Mouse (Mus musculus) embryonic facial prominence, embryonic 13.5 days (tissue): ENCODE data around the gene Ift81. TPM values are rescaled to one million over a fixed set of nuclear protein-coding genes. Genes with fewer than 3 reads are reported as not detected.

Experiments
- ATAC-seq: fragments of 200-750 bp; cut with Nextera tagmentation; 2 replicates; pipeline ENCODE4 v1.8.0; 2017; ENCODE audit warnings: low read depth; ENCODE audit not compliant: insufficient number of reproducible peaks, insufficient read depth, low FRiP score, low TSS enrichment
- H3K27ac ChIP-seq: fragments of 300-500 bp; sonication (generic); 2 replicates; pipeline ENCODE4 v1.5.1; 2015; ENCODE audit warnings: moderate library complexity, mild to moderate bottlenecking, inconsistent platforms
- H3K27me3 ChIP-seq: fragments of 300-500 bp; sonication (generic); 2 replicates; pipeline ENCODE4 v1.6.1; 2015; ENCODE audit warnings: mild to moderate bottlenecking, inconsistent platforms
- H3K36me3 ChIP-seq: fragments of 300-500 bp; sonication (generic); 2 replicates; pipeline ENCODE4 v1.6.1; 2015; ENCODE audit warnings: mild to moderate bottlenecking, inconsistent platforms
- H3K4me1 ChIP-seq: fragments of 300-500 bp; sonication (generic); 2 replicates; pipeline ENCODE4 v1.6.1; 2015; ENCODE audit warnings: inconsistent platforms
- H3K4me2 ChIP-seq: fragments of 300-500 bp; sonication (generic); 2 replicates; pipeline ENCODE4 v1.6.1; 2015; ENCODE audit warnings: moderate library complexity, mild to moderate bottlenecking, inconsistent platforms
- H3K4me3 ChIP-seq: fragments of 300-500 bp; sonication (generic); 2 replicates; pipeline ENCODE4 v1.5.1; 2015; ENCODE audit warnings: mild to moderate bottlenecking, inconsistent platforms
- H3K9ac ChIP-seq: fragments of 300-500 bp; sonication (generic); 2 replicates; pipeline ENCODE4 v1.6.1; 2015; ENCODE audit warnings: mild to moderate bottlenecking, inconsistent platforms
- H3K9me3 ChIP-seq: fragments of 300-500 bp; sonication (generic); 2 replicates; pipeline ENCODE4 v1.6.1; 2016; ENCODE audit warnings: inconsistent platforms
- WGBS: fragments of 180-500 bp; shearing (Covaris S2); methylation state at CpG from one replicate; pipeline ENCODE4 v1.1.7; 2015; ENCODE audit warnings: mixed read lengths; 5-methylcytosine and 5-hydroxymethylcytosine counted together
- polyA plus RNA-seq: library from polyadenylated mRNA; unstranded; fragments of >200 nt; fragmentation: Nextera tagmentation; extraction: Ambion mirVana; gene quantifications from 2 replicates; pipeline ENCODE4 v1.2.1, GENCODE M21; 2015

Gene Ift81
- polyA plus RNA-seq, 1 experiment from 2014 or later, result 49.9 TPM

DNA sequence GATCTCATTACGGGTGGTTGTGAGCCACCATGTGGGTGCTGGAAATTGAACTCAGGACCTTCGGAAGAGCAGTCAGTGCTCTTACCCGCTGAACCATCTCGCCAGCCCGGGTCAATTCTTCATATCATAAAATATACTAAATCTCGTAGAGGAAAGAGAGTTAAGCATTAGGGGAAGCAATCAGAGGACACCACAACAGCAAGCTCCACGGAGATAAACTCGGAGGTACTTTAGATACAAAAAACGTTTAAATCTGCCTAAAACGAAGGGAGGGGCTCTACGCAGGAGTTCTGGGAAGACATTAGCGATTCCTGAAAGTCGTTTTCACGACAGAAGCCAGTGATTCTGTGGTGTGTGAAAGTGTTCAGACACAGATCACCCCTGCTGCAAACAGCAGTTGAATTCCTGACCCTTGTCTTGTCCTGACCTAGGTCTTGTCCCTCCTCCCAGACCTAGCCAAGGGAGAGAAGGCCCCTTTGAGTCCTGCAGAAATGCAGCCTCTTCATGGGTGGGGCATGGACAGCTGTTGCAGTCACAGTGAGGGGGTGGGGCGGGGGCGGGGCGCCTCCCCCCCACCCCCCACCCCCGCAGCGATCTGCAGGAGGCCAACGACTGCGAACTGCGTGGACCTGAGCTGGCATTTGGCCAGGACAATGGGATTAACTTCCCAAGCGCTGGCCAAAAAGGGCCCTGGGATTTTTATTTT, 100.7 kb downstream of the Ift81 start:
- Histone ChIP-seq H3K27me3 (no peaks in the 10 kb centered on the region), H3K36me3 (no peaks in the 10 kb centered on the region), H3K9me3 (no peaks in the 10 kb centered on the region), H3K4me2 (peak overlapping the region; percentile 39), H3K27ac (peak overlapping the region; percentile 51), H3K4me1 (peaks cover 35% of the 10 kb centered on the region), H3K9ac (0 out of 2 replicates have a peak overlapping the region, but pooled peaks have one; percentile 27), H3K4me3 (no peak overlapping the region)
- WGBS, result 46% methylated on average over 23 of the region's 23 CpGs
- ATAC-seq, result no peak

DNA sequence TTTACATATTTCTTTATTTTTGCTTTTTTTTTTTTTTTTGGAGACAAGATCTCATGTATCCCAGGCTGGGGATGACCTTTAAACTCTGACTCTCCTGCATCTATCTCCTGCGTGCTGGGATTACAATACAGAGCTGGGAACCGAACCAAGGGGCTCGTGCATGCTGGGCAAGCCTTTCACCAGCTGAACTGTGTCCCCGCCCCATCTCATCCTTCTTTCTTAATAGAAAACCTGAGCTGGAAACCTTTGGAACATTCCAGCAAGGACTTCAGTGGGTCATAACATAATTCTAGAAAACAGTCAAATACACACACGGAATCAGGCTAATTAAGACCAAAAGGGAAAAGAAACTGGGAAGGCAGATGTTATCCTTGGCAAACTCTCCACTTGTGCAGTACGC, 102.3 kb downstream of the Ift81 start:
- Histone ChIP-seq H3K9ac (no peak overlapping the region), H3K9me3 (no peaks in the 10 kb centered on the region), H3K36me3 (no peaks in the 10 kb centered on the region), H3K27me3 (no peaks in the 10 kb centered on the region), H3K27ac (no peak overlapping the region), H3K4me3 (no peak overlapping the region), H3K4me1 (peaks cover 31% of the 10 kb centered on the region), H3K4me2 (no peak overlapping the region)
- no peak for ATAC-seq
- WGBS, result 55% methylated on average over 6 of the region's 6 CpGs

DNA sequence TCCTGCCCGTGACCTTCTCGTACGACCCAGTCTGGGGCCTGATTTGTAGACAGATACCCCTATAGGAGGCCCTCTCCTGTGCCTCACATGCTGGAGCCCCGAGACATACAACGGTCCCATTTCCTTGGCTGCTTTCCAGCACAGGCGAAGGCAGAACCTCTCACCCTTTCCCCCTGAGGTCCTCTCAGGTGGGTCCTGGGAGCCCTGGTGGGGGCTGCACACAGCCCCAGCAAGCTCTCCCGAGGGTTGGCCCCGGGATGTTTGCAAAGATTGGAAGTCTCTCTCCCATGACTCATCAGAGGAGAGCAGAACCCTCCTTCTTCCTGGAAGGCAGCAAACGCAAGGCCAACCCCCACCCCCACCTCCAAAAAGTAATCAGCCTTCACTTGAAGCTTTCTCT, 102.9 kb downstream of the Ift81 start:
- peaks cover 31% of the 10 kb centered on the region for H3K4me1 ChIP-seq
- H3K4me3 ChIP-seq, result no peak overlapping the region
- ATAC-seq, result no peak
- WGBS, result 52% methylated on average over 9 of the region's 9 CpGs
- no peaks in the 10 kb centered on the region for H3K36me3 ChIP-seq
- H3K9me3 ChIP-seq, result no peaks in the 10 kb centered on the region
- H3K27ac ChIP-seq, result 0 out of 2 replicates have a peak overlapping the region, but pooled peaks have one; percentile 29
- H3K27me3 ChIP-seq, result no peaks in the 10 kb centered on the region
- H3K9ac ChIP-seq, result no peak overlapping the region
- no peak overlapping the region for H3K4me2 ChIP-seq

DNA sequence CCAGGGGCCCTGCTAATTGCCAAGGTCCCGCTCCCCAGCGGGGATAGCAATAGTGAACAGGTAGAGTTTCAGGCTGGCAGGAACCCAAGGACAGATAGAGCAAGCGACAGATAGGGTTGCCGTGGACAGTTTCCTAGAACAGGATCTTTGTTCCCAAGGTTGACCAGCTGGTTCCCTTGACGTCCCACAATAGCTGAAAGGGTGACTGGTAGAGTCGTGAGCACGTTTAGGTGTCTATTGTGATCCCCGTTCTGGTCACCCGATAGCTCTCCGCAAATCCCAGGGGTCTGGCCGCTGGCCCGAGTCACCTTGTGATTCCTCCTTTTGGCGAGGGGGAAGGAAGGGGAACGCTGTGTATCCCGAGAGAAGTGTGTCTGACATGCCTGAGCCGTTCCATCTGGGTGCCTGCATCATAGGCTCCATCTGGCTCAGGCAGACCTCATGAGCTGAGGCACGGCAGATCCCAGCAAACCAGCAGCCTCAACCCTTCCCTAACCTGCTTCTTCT, 103.6 kb downstream of the Ift81 start:
- Histone ChIP-seq H3K4me2 (no peak overlapping the region), H3K27me3 (no peaks in the 10 kb centered on the region), H3K4me3 (no peak overlapping the region), H3K9ac (no peak overlapping the region), H3K27ac (peak overlapping the region; percentile 44; the same call in 1 of the 2 replicates), H3K36me3 (no peaks in the 10 kb centered on the region), H3K9me3 (no peaks in the 10 kb centered on the region), H3K4me1 (peaks cover 31% of the 10 kb centered on the region)
- WGBS, result 57% methylated on average over 17 of the region's 17 CpGs
- no peak for ATAC-seq

DNA sequence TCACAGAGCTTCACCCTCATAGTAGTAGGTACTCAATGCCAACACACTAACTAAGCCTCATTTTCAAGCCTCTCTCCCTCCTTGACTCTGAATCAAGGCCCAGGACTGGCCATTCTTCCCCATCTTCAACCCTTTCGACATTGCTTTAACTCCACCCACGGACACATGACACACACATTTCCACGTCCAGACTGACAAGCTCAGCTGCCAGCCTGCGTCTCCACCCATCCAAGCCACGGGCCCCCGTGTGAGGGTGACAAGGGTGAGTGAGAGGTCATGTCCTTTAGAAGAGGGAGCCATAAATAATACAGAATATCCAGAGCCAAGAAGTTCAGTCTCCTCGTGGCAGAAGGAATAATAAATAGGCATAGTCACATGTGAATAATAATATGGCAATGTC, 104.7 kb downstream of the Ift81 start:
- peaks cover 31% of the 10 kb centered on the region for H3K4me1 ChIP-seq
- H3K36me3 ChIP-seq, result no peaks in the 10 kb centered on the region
- H3K27ac ChIP-seq, result no peak overlapping the region
- no peak overlapping the region for H3K4me2 ChIP-seq
- no peak overlapping the region for H3K9ac ChIP-seq
- no peaks in the 10 kb centered on the region for H3K27me3 ChIP-seq
- H3K9me3 ChIP-seq, result no peaks in the 10 kb centered on the region
- ATAC-seq, result no peak
- H3K4me3 ChIP-seq, result no peak overlapping the region
- 63% methylated on average over 7 of the region's 7 CpGs for WGBS

DNA sequence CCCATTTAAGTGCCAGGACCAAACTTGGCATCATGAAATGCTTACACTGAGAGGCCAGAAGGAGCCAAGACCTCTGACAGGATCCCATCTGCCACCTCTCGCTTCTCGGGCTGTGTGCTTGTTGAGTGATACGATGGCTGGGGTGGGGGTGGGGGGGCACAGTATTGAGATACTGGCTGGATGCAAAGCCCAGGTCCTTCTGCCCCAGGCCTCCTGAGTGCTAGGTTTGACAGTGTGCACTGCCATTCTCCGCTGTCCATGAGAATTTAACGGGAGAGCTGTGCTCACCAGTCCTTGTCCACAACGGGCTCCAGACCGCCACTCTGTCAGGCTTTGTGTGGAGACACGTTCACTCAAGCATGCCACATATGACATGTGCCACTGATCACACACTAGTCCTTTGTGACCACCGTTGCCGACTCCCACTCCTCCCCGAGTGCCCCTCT, 105.4 kb downstream of the Ift81 start:
- H3K4me3 ChIP-seq, result no peak overlapping the region
- H3K27ac ChIP-seq, result no peak overlapping the region
- no peak overlapping the region for H3K9ac ChIP-seq
- H3K9me3 ChIP-seq, result no peaks in the 10 kb centered on the region
- H3K36me3 ChIP-seq, result no peaks in the 10 kb centered on the region
- H3K4me1 ChIP-seq, result peaks cover 32% of the 10 kb centered on the region
- H3K4me2 ChIP-seq, result no peak overlapping the region
- WGBS, result 93% methylated on average over 11 of the region's 11 CpGs
- ATAC-seq, result no peak
- no peaks in the 10 kb centered on the region for H3K27me3 ChIP-seq

DNA sequence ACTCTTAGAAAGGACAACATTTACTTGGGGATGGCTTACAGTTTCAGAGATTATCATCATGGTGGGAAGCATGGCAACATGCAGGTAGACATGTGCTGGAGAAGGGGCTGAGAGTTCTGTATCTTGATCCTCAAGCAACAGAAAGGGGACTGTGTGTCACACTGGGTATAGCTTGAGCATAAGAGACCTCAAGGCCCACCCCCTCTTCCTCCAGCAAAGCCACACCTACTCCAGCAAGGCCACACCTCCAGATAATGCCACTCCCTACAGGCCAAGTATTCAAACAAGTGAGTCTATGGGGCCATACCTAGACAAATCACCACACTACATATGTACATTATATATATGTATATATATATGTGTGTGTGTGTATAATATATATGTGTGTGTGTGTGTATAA, 106.9 kb downstream of the Ift81 start:
- no peak overlapping the region for H3K9ac ChIP-seq
- H3K4me1 ChIP-seq, result peaks cover 38% of the 10 kb centered on the region
- H3K27me3 ChIP-seq, result no peaks in the 10 kb centered on the region
- no peak overlapping the region for H3K4me2 ChIP-seq
- no peak overlapping the region for H3K4me3 ChIP-seq
- ATAC-seq, result no peak
- H3K27ac ChIP-seq, result no peak overlapping the region
- H3K9me3 ChIP-seq, result no peaks in the 10 kb centered on the region
- no peaks in the 10 kb centered on the region for H3K36me3 ChIP-seq

DNA sequence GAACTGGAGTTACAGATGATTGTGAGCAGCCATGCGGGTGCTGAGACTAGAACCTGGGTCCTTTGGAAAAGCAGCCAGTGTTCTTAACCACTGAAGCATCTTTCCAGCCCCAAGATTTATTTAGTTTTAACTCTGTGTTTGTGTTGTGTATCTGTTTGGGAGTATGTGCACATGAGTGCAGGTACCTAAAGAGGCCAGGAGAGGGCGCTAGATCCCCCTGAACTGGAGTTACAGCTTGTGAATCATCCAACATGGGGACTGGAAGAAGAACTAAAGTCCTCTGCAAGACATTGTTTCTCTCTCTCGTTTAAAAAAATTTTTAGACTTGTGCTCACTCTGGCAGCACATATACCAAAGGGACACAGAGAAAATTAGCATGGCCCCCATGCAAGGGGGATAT, 107.9 kb downstream of the Ift81 start:
- Histone ChIP-seq H3K4me3 (no peak overlapping the region), H3K4me2 (no peak overlapping the region), H3K36me3 (no peaks in the 10 kb centered on the region), H3K4me1 (peaks cover 29% of the 10 kb centered on the region), H3K9me3 (no peaks in the 10 kb centered on the region), H3K27me3 (no peaks in the 10 kb centered on the region), H3K27ac (no peak overlapping the region), H3K9ac (no peak overlapping the region)
- WGBS, result 85% methylated on average over 3 of the region's 3 CpGs
- ATAC-seq, result no peak

DNA sequence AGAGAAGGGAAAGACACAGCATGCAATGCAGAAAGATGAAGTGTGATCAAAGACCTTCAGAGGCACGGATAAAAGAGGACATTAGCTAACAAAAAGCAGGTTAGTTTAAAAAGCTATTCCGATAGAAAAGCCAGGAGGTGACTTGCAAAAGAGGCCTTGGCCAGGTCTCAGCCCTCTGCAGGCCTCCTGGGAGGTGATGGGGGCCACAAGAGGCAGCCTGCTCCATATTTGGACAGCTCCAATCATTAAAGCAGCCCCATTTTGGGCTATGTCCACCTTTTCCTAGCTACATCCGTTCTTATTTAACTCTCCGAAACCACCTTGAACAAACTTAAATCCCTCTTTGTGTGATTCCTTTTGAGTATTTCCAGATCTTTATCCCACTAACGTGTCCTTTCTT, 108.8 kb downstream of the Ift81 start:
- Histone ChIP-seq H3K36me3 (no peaks in the 10 kb centered on the region), H3K9me3 (no peaks in the 10 kb centered on the region), H3K4me1 (peaks cover 20% of the 10 kb centered on the region), H3K4me2 (no peak overlapping the region), H3K9ac (no peak overlapping the region), H3K4me3 (no peak overlapping the region), H3K27me3 (no peaks in the 10 kb centered on the region), H3K27ac (no peak overlapping the region)
- 77% methylated on average over 5 of the region's 5 CpGs for WGBS
- ATAC-seq, result no peak

DNA sequence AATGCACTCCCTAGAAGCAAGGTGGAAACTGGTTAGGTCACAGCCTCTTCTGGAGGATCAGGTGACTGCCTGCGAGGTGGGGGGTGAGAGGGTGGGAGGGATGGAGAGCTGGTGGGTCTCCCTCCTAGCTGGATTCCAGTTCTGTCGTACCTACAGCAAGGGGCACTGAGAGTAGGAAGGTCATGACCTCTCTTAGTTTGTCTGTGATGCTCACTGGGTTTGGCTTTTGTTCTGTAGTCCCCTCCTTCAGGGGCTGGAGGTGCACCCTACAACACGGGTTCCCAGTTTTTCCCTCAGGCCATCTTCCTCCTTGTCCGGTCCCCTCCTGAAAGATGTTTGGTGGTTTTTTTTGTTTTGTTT, 110.6 kb downstream of the Ift81 start:
- peak overlapping the region; percentile 55; the same call in 1 of the 2 replicates for H3K27ac ChIP-seq
- WGBS, result 11% methylated on average over 4 of the region's 4 CpGs

DNA sequence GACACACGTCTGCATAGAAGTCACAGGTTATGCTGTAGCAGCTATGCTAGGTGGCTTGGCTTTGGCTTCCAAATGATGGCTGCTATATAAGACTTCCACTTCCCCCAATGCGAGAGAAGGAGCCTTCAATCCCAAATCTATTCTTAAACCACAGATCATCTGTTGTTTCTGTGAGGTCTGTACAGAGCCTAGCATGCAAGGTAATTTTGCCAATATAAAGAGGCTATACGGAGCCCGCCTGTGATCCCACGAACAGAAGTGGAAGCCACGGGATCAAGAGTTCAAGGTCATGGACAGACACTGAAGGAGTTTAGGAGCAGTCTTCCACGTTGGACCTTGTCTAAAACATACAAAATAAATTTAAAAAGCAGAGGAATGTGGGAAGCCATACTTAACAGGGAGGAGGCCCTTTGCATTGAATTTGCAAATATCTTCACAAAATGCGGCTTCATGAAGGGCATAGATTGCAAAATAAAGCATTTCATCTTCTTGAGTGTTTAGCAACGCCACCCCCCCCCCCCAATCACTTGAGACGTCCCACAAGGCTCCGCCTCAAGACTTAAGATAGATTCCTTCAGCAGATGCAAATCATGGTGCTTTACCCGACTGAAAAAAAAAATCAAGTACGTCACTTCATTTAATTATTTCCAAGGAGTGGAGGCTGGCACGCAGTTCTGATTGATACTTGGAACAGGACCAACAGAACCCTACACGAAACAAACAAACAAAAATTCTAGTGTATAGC, 111.1 kb downstream of the Ift81 start:
- Histone ChIP-seq H3K9ac (peak overlapping the region; percentile 97), H3K4me2 (peak overlapping the region; percentile 72), H3K4me1 (peaks cover 24% of the 10 kb centered on the region), H3K9me3 (no peaks in the 10 kb centered on the region), H3K27me3 (no peaks in the 10 kb centered on the region), H3K4me3 (peak overlapping the region; percentile 97), H3K27ac (peak overlapping the region; percentile 99), H3K36me3 (no peaks in the 10 kb centered on the region)
- WGBS, result 29% methylated on average over 15 of the region's 15 CpGs
- no peak for ATAC-seq

More for the DNA sequence above, 110.6 kb downstream of the Ift81 start:
- Histone ChIP-seq H3K4me3 (no peak overlapping the region), H3K9ac (no peak overlapping the region), H3K36me3 (no peaks in the 10 kb centered on the region), H3K4me1 (peaks cover 24% of the 10 kb centered on the region), H3K9me3 (no peaks in the 10 kb centered on the region), H3K4me2 (peak overlapping the region; percentile 72; the same call in 1 of the 2 replicates), H3K27me3 (no peaks in the 10 kb centered on the region)
- no peak for ATAC-seq
